Mouse (Mus musculus) thymus, adult 2 months (tissue): ENCODE measurements around the gene Sept3.

Source experiments
- CTCF ChIP-seq: fragments of 200-500 bp; IDR thresholded peaks from 2 replicates; pipeline ENCODE4 v1.5.1; 2012; ENCODE audit warnings: mild to moderate bottlenecking, control low read depth, low read length, moderate library complexity, borderline replicate concordance; ENCODE audit not compliant: control insufficient read depth, poor library complexity, insufficient read depth; ENCODE audit errors: extremely low read depth
- POLR2A ChIP-seq: fragments of 200-500 bp; IDR thresholded peaks from 2 replicates; pipeline ENCODE4 v1.6.1; 2012; ENCODE audit warnings: mild to moderate bottlenecking, low read length, control low read depth, moderate library complexity; ENCODE audit not compliant: control insufficient read depth, poor library complexity, insufficient read depth; ENCODE audit errors: extremely low read depth

GRCm38 (mm10) chr15:82317839-82318238 is 43.1 kb downstream of the Sept3 start:
- no peak for TF ChIP-seq POLR2A
- no peak for TF ChIP-seq CTCF
